Mouse (Mus musculus): ENCODE measurements around the gene Mindy4. TPM values are rescaled to one million over a fixed set of nuclear protein-coding genes. Genes with fewer than 3 reads are reported as not detected.

Gene Mindy4
- polyA plus RNA-seq, 1 experiment from 2014 or later = 9.2 TPM

DNA sequence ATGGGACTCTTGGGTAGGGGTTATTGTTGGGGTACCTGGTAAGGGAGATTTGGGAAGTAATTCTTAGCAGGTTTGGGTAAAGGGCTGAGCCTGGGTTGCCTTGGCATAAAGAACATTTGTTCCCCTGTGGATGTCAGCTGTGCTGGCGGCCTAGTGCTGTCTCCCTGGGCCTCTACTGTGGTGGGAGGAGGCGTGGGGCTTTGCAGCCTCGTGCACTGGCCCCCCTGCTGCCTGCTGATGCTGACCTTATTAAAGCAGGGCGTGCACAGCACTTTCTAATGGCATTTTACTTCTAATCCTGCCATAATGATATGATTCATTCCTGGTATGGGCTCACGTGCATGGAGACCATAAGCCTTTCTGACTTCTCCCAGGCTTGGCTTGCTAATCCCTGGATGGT is 82.0 kb downstream of the Mindy4 start:
- ATAC-seq (replicated peaks; ENCODE audit: insufficient number of reproducible peaks, low FRiP score, low TSS enrichment) = no peak
- H3K4me1 ChIP-seq (ENCODE audit: control insufficient read depth, insufficient read depth, low read length) = peaks cover 6% of the 10 kb centered on the region; the same call in 1 of the 2 replicates
- H3K9me3 ChIP-seq (replicated peaks; ENCODE audit: control insufficient read depth, low read length) = no peaks in the 10 kb centered on the region
- H3K9ac ChIP-seq (ENCODE audit: low read depth, low read length) = no peak overlapping the region
- no peak overlapping the region for H3K27ac ChIP-seq (ENCODE audit: low read depth, low read length)
- WGBS (ENCODE audit: insufficient replicate concordance) = 68% methylated on average over 5 of the region's 5 CpGs
- H3K4me2 ChIP-seq = no peak overlapping the region
- no peak overlapping the region for H3K4me3 ChIP-seq (ENCODE audit: low read depth, low read length)
- H3K27me3 ChIP-seq (ENCODE audit: control insufficient read depth, insufficient read depth, low read length) = 0 out of 2 replicates have a peak, but pooled peaks cover 2% of the 10 kb centered on the region
- H3K36me3 ChIP-seq (ENCODE audit: control insufficient read depth, insufficient read depth, low read length) = no peaks in the 10 kb centered on the region

DNA sequence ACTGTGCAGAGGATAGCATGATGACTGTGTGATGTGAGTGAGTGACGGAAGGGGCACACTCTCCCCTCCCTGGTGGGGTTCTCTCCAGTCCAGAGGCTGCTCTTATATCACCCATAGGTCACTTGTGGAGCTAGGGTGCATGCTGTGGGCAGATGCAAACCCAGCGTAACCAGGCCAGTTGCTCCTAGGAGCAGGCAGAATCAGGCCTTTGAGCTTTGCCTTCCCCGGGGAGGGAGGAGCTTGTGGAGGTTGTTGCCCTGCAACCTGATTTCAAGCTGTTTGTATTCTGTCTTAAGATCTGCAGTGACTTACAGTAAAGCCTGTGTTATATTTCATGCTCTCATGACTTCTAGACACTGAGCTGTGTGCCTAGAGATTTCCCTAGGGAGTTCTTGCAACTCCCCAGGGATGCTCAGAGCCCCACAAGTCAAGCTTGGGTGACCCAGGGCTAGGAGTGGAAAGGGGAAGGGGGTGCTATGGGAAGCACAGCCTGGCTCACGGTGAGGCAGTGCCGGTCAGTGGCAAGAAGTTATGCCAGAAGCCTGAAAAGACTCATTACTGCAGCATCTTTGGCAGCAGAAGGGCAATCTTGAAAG is 84.9 kb downstream of the Mindy4 start:
- 0 out of 2 replicates have a peak, but pooled peaks cover 2% of the 10 kb centered on the region for H3K27me3 ChIP-seq (ENCODE audit: control insufficient read depth, insufficient read depth, low read length)
- no peak for ATAC-seq (replicated peaks; ENCODE audit: insufficient number of reproducible peaks, low FRiP score, low TSS enrichment)
- no peak overlapping the region for H3K27ac ChIP-seq (ENCODE audit: low read depth, low read length)
- H3K9ac ChIP-seq (ENCODE audit: low read depth, low read length) = no peak overlapping the region
- H3K4me2 ChIP-seq = no peak overlapping the region
- no peaks in the 10 kb centered on the region for H3K36me3 ChIP-seq (ENCODE audit: control insufficient read depth, insufficient read depth, low read length)
- H3K4me3 ChIP-seq (ENCODE audit: low read depth, low read length) = no peak overlapping the region
- H3K4me1 ChIP-seq (ENCODE audit: control insufficient read depth, insufficient read depth, low read length) = no peaks in the 10 kb centered on the region
- WGBS (ENCODE audit: insufficient replicate concordance) = 77% methylated on average over 5 of the region's 5 CpGs
- no peaks in the 10 kb centered on the region for H3K9me3 ChIP-seq (replicated peaks; ENCODE audit: control insufficient read depth, low read length)

DNA sequence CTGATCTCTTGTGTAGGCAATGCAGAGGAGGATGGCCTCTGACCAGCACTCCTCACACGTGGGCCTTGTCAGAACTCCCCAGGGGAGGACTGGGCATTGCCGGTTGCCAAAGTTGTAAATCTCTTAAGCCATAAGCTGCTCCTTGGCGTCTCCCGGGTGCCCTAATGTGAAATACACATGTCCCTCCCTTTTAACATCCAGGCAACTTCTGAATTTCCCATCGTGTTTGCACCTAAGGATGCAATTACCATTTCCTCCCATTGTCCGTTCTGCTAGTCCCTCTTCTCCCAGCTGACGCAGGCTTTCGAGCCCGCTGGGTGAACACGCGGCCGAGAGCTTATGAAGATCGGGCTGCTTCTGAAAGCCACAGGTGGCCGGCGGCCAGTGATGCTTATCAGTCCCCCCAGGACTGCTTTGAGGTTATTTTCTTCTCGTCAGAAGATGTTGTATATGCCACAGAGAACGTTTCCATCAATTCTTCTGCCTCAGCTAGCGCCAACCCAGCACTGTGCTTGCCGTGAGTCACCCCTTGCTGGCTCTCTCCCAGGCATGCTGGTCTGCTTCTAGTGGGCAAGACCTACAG is 91.5 kb downstream of the Mindy4 start:
- ATAC-seq (replicated peaks; ENCODE audit: insufficient number of reproducible peaks, low FRiP score, low TSS enrichment) = no peak
- 45% methylated on average over 19 of the region's 19 CpGs for WGBS (ENCODE audit: insufficient replicate concordance)
- Histone ChIP-seq H3K9ac (ENCODE audit: low read depth, low read length) (no peak overlapping the region), H3K36me3 (ENCODE audit: control insufficient read depth, insufficient read depth, low read length) (no peaks in the 10 kb centered on the region), H3K27me3 (ENCODE audit: control insufficient read depth, insufficient read depth, low read length) (0 out of 2 replicates have a peak, but pooled peaks cover 2% of the 10 kb centered on the region), H3K4me2 (no peak overlapping the region), H3K27ac (ENCODE audit: low read depth, low read length) (no peak overlapping the region), H3K9me3 (replicated peaks; ENCODE audit: control insufficient read depth, low read length) (no peaks in the 10 kb centered on the region), H3K4me3 (ENCODE audit: low read depth, low read length) (no peak overlapping the region), H3K4me1 (ENCODE audit: control insufficient read depth, insufficient read depth, low read length) (no peaks in the 10 kb centered on the region)

DNA sequence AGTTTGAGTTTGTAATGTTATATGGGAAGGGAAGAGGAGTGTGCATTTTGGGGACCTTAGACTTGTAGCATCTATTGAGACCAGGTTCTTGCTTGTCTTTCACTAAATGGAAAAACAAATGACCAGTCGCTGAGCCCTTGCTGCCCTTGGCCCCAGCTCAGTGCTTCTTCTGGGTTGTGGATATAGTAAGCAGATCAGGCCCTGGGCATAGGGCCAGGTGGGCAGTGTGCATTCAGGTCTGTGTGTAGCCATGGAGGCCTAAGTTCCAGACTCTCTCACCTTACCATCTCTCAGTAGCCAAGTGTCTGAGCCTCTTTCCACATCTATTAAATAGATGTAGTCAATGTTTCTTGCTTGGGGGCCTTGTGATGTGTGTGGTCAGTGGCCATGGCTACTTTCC is 92.1 kb downstream of the Mindy4 start:
- 65% methylated on average over 1 of the region's 1 CpGs for WGBS (ENCODE audit: insufficient replicate concordance)
- no peaks in the 10 kb centered on the region for H3K4me1 ChIP-seq (ENCODE audit: control insufficient read depth, insufficient read depth, low read length)
- H3K9me3 ChIP-seq (replicated peaks; ENCODE audit: control insufficient read depth, low read length) = no peaks in the 10 kb centered on the region
- no peak overlapping the region for H3K4me3 ChIP-seq (ENCODE audit: low read depth, low read length)
- no peak overlapping the region for H3K9ac ChIP-seq (ENCODE audit: low read depth, low read length)
- no peak overlapping the region for H3K27ac ChIP-seq (ENCODE audit: low read depth, low read length)
- ATAC-seq (replicated peaks; ENCODE audit: insufficient number of reproducible peaks, low FRiP score, low TSS enrichment) = no peak
- no peaks in the 10 kb centered on the region for H3K36me3 ChIP-seq (ENCODE audit: control insufficient read depth, insufficient read depth, low read length)
- 0 out of 2 replicates have a peak, but pooled peaks cover 2% of the 10 kb centered on the region for H3K27me3 ChIP-seq (ENCODE audit: control insufficient read depth, insufficient read depth, low read length)
- no peak overlapping the region for H3K4me2 ChIP-seq

DNA sequence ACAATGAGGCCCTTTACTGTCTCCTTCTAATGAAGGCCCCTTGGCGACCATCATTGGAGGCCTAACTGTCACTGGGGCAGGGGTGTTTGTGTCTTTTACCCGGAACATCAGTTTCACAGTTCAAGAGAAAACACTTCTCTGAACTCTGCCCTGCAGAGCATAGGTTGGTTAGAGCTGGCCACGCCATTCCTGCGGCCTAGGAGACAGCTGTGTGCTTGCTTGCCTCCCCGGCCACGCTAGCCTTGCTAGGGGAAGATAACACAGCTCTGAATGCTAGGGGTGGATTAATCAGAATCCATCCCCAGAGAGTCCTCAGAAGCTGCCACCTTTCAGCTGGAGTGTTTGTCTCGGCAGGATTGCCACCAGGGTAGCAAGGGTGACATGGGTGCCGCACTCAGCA is 96.3 kb downstream of the Mindy4 start:
- no peak overlapping the region for H3K4me3 ChIP-seq (ENCODE audit: low read depth, low read length)
- H3K27ac ChIP-seq (ENCODE audit: low read depth, low read length) = no peak overlapping the region
- H3K9me3 ChIP-seq (replicated peaks; ENCODE audit: control insufficient read depth, low read length) = no peaks in the 10 kb centered on the region
- 0 out of 2 replicates have a peak, but pooled peaks cover 2% of the 10 kb centered on the region for H3K27me3 ChIP-seq (ENCODE audit: control insufficient read depth, insufficient read depth, low read length)
- 75% methylated on average over 8 of the region's 8 CpGs for WGBS (ENCODE audit: insufficient replicate concordance)
- H3K36me3 ChIP-seq (ENCODE audit: control insufficient read depth, insufficient read depth, low read length) = no peaks in the 10 kb centered on the region
- ATAC-seq (replicated peaks; ENCODE audit: insufficient number of reproducible peaks, low FRiP score, low TSS enrichment) = no peak
- no peaks in the 10 kb centered on the region for H3K4me1 ChIP-seq (ENCODE audit: control insufficient read depth, insufficient read depth, low read length)
- H3K9ac ChIP-seq (ENCODE audit: low read depth, low read length) = no peak overlapping the region
- H3K4me2 ChIP-seq = no peak overlapping the region

DNA sequence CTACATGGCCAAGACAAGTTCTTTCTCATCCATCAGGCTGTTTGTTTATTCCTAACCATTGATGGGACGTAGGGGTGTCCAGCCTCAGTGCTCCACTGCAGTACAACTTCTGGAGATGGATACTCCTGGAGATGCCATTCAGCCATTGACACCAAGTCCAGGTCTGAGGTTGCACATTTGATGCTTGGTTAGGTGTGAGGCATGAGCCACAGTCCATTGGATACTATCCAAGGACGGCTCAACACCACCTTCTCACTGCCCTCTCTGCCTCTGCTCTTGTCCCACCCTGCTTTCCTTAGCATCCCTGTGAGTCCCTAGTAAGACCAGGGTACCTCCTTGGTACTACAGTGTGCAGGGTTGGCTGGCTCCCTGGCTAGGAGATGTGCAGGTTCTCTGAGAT is 96.7 kb downstream of the Mindy4 start:
- no peak overlapping the region for H3K9ac ChIP-seq (ENCODE audit: low read depth, low read length)
- H3K36me3 ChIP-seq (ENCODE audit: control insufficient read depth, insufficient read depth, low read length) = no peaks in the 10 kb centered on the region
- 75% methylated on average over 2 of the region's 2 CpGs for WGBS (ENCODE audit: insufficient replicate concordance)
- H3K27me3 ChIP-seq (ENCODE audit: control insufficient read depth, insufficient read depth, low read length) = 0 out of 2 replicates have a peak, but pooled peaks cover 2% of the 10 kb centered on the region
- no peaks in the 10 kb centered on the region for H3K9me3 ChIP-seq (replicated peaks; ENCODE audit: control insufficient read depth, low read length)
- no peak overlapping the region for H3K27ac ChIP-seq (ENCODE audit: low read depth, low read length)
- H3K4me3 ChIP-seq (ENCODE audit: low read depth, low read length) = no peak overlapping the region
- ATAC-seq (replicated peaks; ENCODE audit: insufficient number of reproducible peaks, low FRiP score, low TSS enrichment) = no peak
- no peaks in the 10 kb centered on the region for H3K4me1 ChIP-seq (ENCODE audit: control insufficient read depth, insufficient read depth, low read length)
- H3K4me2 ChIP-seq = no peak overlapping the region

DNA sequence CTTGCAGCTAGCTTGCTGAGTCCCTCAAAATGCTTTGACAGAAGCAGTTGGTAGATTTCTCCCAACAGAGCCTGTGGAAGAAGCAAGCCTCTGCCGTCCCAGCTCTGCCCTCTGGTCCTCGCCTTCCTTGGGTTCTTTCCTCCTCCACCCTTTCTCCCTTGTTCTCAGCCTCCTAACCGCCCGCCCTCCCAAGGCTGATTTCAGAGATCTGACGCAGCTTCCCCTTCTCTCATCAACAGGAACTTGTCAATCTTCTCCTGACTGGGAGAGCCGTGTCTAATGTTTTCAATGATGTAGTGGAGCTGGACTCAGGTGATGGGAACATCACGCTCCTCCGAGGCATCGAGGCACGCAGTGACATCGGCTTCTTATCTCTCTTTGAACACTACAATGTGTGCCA is 97.5 kb downstream of the Mindy4 start:
- Histone ChIP-seq H3K36me3 (ENCODE audit: control insufficient read depth, insufficient read depth, low read length) (no peaks in the 10 kb centered on the region), H3K4me2 (no peak overlapping the region), H3K27me3 (ENCODE audit: control insufficient read depth, insufficient read depth, low read length) (0 out of 2 replicates have a peak, but pooled peaks cover 2% of the 10 kb centered on the region), H3K4me1 (ENCODE audit: control insufficient read depth, insufficient read depth, low read length) (no peaks in the 10 kb centered on the region), H3K9ac (ENCODE audit: low read depth, low read length) (no peak overlapping the region), H3K27ac (ENCODE audit: low read depth, low read length) (no peak overlapping the region), H3K9me3 (replicated peaks; ENCODE audit: control insufficient read depth, low read length) (no peaks in the 10 kb centered on the region), H3K4me3 (ENCODE audit: low read depth, low read length) (no peak overlapping the region)
- ATAC-seq (replicated peaks; ENCODE audit: insufficient number of reproducible peaks, low FRiP score, low TSS enrichment) = no peak
- WGBS (ENCODE audit: insufficient replicate concordance) = 75% methylated on average over 11 of the region's 11 CpGs

DNA sequence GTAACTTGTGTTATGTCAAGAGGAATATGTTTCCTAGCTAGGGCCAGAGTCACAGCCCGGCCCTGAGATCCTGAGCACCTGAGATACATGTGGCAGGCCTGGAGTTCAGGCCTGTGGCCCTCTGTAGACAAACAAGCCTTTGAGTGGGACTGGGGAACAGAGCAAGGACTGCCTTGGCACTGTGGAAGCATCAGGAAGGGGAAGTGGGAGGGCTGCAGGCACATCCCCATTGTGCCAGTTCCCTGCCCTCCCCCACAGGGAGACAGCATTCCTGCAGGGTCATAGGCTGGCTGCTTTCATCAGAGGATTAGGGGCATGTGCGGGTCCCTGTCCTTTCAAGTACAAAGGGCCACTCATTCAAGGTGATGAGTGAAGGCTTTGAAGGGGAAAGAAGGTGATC is 107.0 kb downstream of the Mindy4 start:
- Histone ChIP-seq H3K4me2 (no peak overlapping the region), H3K4me1 (ENCODE audit: control insufficient read depth, insufficient read depth, low read length) (peaks cover 6% of the 10 kb centered on the region), H3K4me3 (ENCODE audit: low read depth, low read length) (no peak overlapping the region), H3K27ac (ENCODE audit: low read depth, low read length) (no peak overlapping the region), H3K27me3 (ENCODE audit: control insufficient read depth, insufficient read depth, low read length) (no peaks in the 10 kb centered on the region; the same call in 1 of the 2 replicates), H3K9me3 (replicated peaks; ENCODE audit: control insufficient read depth, low read length) (no peaks in the 10 kb centered on the region), H3K9ac (ENCODE audit: low read depth, low read length) (no peak overlapping the region), H3K36me3 (ENCODE audit: control insufficient read depth, insufficient read depth, low read length) (no peaks in the 10 kb centered on the region; the same call in 1 of the 2 replicates)
- WGBS (ENCODE audit: insufficient replicate concordance) = 37% methylated on average over 2 of the region's 2 CpGs
- 0 out of 2 replicates have a peak, but pooled peaks have one; percentile 28 for ATAC-seq (replicated peaks; ENCODE audit: insufficient number of reproducible peaks, low FRiP score, low TSS enrichment)

DNA sequence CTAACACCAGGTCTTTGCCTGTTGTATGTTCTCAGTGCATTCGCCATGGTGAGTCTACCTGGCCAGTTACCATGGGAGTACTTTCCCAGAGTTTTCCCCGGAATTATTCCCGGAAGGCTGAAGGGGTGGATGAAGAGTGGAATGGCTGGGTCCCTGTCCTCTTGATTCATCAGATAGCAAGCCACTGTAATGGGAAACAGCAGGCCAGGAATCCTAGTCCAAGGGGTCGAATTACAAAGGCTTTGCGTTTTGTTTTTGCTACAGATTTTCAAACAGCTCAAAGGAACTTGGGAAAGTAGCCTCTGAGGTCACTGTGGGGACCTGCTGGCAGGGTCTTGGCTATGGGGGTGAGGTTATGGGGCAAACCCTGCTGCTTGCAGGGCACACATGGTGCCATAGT is 108.8 kb downstream of the Mindy4 start:
- Histone ChIP-seq H3K4me1 (ENCODE audit: control insufficient read depth, insufficient read depth, low read length) (peaks cover 6% of the 10 kb centered on the region), H3K9ac (ENCODE audit: low read depth, low read length) (no peak overlapping the region), H3K9me3 (replicated peaks; ENCODE audit: control insufficient read depth, low read length) (no peaks in the 10 kb centered on the region), H3K4me3 (ENCODE audit: low read depth, low read length) (no peak overlapping the region), H3K4me2 (no peak overlapping the region), H3K27me3 (ENCODE audit: control insufficient read depth, insufficient read depth, low read length) (no peaks in the 10 kb centered on the region; the same call in 1 of the 2 replicates), H3K36me3 (ENCODE audit: control insufficient read depth, insufficient read depth, low read length) (no peaks in the 10 kb centered on the region; the same call in 1 of the 2 replicates), H3K27ac (ENCODE audit: low read depth, low read length) (no peak overlapping the region)
- WGBS (ENCODE audit: insufficient replicate concordance) = 42% methylated on average over 5 of the region's 5 CpGs
- no peak for ATAC-seq (replicated peaks; ENCODE audit: insufficient number of reproducible peaks, low FRiP score, low TSS enrichment)

Data from heart, embryonic 11.5 days (tissue).